Mouse (Mus musculus) adrenal gland, postnatal 4 days (tissue): ENCODE results near the gene Cdh23. TPM values are rescaled to one million over a fixed set of nuclear protein-coding genes. Genes with fewer than 3 reads are reported as not detected.
A peak's percentile ranks its signal among the peaks of the same experiment; 100 is the strongest.

Experiments
- DNase-seq, 2 experiments: peaks; one replicate each; pipeline ENCODE4 v3.0.0; 2021 to 2022; ENCODE audit warnings: low spot score in 2 of 2, mixed read lengths in 2 of 2
- total RNA-seq, 2 experiments: library from RNA; stranded (reverse); gene quantifications; 2 replicates each; pipeline ENCODE4 v1.2.3; 2021

The Cdh23 gene
- total RNA-seq, 2 experiments from 2014 or later: 1.5 to 2.2 TPM

DNA sequence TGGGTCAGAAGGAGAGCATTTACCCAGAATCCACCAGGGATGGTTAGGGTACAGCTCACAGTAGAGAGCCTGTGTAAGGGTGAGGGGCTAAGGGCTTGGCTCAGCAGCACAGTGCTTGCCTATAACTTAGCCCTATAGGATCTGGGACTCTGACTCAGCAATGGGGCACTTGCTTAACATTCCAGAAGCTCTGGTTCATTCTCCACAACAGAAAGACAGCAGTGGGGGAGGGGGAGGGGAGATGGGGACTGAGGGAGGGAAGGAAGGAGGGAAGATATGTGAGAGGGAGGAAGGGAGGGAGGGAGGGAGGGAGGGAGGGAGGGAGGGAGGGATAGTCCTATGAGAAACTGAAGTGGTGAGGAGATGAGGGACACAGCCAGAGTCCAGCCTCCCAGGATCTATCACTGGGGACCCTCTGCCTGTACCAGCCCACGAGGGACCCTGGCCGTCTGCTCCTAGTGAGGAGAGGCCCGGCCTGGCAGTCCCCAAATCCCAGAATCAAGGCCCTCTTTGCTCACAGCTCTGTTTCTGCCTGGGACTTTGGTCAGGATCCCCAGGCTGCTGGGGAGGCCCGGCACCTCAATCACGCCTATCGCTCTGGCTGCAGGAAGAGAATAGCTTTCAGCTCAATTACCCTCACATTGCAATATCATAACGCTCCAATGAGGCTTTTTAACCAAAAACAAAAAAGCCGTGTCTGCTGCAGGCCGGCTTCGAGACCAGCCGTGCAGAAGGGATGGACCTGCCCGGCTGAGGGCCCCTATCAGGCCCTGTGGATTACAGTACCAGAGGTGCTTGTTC is 117.4 kb downstream of the Cdh23 start:
- DNase-seq: no peak

DNA sequence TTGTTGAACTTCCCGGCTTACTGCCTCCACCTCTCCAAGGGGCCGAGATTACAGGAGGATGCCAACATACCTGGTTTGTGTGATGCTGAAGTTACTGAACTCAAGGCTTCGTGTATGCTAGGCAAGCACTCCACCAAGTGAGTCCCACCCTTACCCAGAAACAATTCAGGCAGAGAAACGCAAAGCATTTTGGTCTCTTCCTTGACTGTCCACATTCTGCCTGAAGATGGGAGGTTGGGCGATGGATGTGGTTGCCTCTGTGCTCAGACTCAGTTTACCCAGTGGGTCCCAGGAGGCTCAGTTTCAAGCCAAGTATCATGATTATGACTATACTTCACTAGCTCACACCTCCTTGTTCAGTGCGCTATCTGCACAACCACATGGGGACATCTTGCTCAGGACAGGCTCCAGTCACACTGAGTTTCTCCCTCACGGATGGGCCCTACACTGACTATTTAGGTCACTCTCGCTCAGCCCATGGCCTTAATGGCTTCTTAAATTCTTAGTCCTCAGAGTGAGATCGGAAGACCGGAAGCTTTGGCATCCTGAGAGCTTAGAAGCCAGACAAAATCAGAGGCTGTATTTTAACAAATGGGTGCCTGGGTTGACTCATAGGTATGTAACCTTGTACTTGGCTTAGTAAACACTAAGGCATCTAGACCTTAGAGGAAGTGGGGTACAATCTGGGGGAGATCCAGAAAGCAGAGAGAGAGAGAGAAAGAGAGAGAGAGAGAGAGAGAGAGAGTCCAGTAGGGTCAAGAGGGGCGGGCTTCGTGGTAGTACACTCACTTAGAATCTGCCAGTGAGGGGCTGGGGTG is 118.2 kb downstream of the Cdh23 start:
- DNase-seq: no peak

DNA sequence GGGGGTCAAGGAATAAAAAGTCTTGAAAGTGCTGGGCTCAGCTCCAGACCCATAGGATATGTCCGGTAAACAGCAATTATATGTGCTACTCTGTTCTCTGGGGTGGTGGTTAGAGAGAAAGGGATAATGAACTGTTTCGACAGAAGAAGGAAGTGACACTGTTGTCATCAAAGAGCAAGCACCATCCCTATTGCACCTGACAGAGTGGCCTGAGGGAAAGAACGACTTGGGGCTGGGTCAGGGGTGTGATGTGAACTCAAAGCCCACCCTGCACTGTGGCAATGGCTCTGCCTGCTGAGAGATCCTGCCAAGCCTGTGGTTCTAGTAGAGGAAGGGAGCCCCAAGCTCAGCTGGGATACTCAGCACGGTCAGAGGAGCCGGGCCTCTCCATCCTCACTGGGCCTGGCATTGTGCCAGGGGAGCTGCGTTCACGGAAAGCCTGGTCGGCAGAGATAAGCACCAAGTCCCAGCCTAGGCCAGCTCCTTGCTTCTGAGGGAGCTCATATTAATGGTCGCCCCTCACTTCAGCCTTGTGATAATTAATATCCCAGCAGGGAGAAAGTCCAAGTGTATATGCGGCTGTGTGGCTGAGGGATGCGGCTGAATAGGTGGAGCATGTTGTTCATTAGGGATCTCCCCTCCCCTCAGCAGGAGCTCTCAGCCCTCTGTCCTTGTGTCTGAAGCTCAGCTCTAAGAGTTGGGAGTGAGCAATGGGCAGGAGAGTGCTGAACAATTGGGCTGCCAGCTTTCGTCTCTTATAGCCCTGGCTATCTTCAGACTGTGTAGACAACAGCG is 119.0 kb downstream of the Cdh23 start:
- peak; percentile 33 to 52 for DNase-seq

DNA sequence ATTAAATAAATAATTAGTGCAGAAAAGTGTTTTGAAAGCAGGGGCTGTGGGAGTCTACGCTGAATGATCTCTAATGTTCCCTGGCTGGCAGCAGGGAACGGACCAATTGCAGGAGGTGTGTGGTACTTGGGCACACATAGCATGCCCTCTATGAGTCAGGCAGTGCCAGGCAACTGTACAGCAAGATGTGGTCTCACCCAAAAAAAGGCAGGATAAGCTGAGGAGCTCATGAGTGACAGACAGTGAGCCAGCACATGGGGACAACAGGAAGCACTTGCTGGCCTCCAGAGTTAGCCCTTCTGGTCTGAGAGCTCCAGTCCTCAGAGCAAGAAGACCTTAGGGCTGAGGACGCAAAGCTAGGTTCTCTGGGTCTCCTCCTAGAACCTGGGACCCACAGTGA is 121.4 kb downstream of the Cdh23 start:
- DNase-seq: no peak

DNA sequence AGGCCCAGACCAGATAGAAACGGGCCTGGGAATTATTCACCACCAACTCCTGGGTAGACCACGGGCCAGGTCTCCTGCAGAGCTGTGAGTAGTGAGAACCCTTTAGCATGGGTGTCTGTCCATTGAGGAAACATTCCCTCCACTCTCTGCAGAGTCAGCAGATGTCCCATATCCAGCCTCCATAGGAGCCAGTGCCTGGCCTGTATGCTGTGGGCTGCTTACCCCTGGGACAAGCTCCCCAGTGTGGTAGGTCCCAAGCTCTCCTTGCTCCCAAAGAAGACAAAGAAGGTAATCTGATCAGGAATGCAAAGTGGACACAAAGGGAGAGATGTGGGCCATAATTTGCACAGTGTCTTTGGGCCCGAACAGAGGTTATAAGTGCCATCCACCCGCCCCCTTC is 124.8 kb downstream of the Cdh23 start:
- DNase-seq: no peak

DNA sequence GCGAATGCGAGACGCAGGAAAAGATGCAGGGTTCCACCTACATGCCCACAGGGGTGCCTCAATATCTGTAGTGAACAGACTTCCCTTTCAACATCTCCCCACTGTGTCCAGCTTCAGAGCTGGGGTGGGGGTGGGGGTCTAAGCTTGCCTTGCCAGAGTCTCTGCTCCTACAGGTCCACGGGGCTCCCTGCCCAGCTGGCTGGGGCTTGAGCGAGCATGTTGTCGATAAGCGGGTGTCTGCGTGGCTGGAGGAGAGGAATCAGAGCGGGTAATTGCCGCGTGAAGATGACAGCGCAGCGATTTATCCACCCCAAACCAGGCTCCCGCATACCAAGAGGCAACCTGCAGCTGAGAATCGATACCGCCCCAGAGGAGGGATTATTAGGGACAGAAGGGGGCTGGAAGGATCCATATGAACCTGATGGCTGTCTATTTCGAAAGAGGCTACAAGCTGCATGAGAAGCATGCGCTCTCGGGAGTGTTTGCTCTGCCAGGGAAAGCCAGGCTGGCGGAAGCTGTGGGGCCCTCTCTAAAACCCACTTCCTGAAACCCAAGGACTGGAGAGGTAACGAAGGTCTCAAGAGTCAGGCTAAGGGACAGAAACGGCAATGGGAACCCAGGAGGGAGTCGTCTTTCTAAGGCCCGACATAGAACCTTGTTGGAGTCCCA is 129.8 kb downstream of the Cdh23 start:
- DNase-seq: no peak

DNA sequence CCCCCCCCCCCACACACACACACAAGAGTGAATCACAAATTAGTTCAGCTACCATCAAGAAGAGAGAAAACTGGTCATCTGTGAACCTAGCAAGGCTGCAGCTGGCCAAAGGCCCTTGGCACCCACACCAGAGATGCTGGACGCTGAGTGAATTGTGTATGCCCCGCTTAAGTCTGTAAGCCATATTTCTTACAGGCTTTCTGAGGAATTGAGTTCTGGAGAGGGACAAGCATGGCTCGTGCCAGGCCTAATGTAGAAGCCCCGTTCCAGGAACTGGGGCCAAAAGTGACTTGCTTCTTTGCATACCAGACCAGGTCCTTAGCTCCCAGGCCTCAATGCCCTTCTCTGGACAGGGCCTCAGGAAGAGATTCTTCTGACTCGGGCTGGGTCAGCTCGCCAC is 132.2 kb downstream of the Cdh23 start:
- no peak for DNase-seq

DNA sequence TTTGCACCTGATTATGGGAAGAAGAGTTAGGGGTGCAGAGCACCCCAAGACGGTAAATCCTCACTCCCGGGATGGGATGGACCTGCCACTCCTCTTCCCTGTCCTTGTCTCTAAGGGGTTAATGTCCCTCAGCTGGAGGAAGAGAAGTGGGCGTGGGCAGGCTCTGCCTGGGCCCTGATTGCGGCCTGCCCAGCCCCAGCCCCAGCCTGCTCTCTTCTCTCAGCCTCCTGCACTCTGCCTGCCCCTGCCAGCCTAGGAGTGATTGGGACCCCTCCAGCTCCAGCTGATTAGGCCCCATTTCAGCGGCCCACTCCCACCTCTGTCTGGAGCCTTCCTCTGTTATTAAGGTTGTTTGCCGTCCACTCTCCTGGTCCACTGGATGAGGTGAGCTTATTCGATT is 133.3 kb downstream of the Cdh23 start:
- DNase-seq: no peak

DNA sequence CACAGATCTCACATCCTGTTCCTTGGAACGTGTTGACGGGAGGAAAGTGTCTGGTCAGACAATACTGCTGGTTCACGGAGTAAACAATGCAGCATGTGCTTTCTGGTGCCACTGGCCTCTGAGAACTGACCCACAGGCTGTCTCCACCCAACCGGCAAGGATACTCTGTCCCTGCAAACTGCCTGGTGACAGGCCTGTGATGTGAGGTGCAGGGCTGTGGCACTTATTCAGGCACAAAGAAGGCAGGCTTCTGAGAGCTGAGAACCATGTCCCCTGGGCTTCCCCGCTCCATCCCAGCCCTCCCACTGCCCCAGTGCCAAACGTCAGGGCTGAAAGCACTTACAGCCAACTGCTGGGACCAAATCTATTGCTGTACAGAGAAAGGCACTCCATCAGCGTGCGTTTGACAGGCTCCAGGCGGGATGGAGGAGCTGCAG is 137.8 kb downstream of the Cdh23 start:
- no peak for DNase-seq

DNA sequence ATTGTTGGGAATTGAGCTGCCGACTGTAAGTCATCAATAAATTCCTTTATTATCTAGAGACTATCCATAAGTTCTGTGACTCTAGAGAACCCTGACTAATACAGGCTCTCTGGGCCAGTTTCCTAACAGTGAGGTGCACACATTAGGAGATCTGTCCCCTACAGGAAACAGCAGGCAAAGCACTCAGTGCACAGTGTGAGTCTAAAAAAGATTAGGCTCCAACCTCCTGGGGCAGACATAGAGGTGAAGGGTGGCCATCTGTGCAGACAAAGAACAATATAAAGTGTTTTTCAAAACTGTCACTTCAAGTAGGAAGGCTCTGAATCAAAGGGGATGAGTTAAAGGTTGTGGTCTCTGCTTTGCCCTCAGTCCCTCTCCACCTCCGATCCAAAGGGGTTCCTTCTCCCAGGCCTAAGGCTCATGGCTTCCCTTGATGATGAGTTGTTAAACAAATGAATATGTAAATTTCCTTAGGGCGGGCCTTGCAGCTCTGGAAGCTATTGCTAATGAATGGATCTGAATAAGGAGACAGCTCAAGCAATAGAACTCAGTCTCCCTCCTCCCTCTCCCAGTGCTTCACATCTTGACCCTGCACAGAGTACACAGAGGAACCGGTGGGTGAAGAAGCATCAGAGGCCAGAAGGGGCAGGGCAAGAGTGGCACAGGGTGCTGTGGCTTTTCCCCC is 143.2 kb downstream of the Cdh23 start:
- DNase-seq: no peak

DNA sequence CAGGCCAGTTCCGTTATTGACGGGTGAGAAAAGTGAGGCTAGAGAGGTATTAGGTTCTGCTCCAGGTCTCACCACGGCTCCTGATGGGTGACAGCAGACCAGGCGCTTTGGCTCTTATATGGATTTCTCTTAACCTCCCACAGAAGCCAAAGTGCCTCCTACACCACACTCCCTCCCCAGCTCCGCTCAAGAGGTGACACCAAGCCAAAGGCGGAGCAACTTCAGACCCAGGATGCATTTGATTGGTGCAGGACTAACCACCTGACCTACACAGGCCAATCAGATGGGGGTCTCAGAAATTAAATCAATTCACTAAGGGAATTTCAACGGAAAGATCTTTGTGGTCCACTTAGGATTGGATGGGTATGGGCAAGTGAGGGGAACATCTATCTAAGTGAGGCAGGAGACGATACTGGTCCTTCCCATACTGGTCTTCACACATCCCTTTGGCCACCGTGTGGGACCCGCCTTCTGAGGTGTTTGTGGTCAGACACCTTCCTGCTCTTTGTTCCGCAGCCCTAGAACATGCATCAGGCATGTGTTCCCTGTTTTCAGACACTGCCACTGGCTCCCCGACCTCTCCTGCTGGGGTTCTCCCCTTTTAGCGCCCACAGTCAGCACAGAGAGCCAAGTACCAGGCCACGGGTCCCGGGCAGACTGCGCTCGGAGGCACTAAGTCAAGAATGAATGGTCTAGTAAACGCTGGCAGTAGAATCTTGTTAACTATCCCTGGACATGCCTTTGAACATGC is 157.0 kb downstream of the Cdh23 start:
- DNase-seq: no peak

DNA sequence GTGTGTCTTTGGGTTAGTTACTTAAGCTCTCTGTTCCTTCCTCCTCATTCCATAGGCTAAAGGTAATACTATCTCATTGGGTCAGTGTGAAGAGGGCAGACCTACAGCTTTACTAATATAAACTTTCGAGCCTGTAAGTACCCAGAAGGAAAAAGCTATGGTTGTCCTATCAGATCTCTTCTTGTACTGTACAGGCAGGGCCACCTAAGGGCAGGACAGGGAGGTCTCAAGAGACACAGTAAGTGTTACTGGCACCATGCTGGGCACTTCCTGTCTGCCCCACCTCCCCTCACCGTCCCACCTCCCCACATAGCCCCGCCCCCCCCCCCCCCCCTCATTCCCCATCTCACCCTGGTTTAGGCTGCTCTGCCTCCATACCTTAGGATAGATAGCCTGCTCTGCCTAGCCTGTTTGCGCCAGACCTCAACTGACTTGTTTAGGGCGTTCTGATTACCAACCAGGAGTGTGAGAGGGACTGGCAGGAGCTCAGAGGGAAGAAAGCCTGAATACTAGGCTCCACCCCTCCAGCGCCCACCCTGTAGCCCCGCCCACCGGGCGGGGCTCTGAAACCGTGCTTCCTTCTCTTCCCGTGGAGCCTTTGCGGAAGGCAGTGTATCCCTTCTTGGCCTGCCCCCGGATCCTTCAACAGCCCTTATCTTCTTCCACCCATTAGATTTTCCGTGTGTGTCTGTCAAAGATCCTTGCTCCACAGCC is 160.0 kb downstream of the Cdh23 start:
- DNase-seq: no peak

DNA sequence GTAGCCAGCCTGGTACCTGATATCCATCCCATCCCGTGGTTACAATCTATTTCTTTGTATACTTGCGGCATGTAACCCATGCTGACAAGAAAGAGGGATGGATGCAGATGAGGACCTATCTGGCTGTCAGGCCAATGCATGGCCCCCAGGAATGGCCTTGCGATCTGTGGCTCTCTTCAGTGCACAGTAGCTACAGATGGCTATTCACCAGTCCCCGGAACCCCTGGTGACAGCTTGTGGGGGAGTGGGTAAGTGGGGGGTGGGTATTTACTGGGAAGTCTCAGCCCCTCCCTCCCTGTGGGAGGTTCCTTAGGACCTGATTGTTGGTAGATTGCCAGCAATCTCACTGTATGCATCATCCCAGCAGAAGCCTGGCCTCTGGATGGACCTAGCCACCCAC is 163.8 kb downstream of the Cdh23 start:
- no peak for DNase-seq

DNA sequence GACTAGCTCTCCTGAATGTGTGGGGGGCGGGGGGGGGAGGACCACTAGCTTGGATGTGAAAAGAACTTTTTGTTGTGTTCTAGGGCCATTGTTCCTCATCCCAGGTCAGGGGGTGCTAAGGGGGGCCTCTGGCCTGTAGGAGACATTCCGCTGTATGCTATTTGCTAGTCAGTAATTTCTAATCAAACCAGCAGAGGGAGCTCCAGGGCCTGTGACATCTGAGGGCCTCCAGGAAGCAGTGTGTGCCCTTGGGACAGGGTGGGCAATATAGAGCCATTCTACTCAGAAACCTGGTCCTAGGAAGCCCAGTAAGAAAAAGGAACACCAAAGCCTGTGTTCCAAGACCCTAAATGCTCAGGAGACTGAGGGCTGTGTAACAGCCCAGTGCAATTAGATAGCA is 164.9 kb downstream of the Cdh23 start:
- DNase-seq: peak in 1 of 2 experiments; percentile 17

DNA sequence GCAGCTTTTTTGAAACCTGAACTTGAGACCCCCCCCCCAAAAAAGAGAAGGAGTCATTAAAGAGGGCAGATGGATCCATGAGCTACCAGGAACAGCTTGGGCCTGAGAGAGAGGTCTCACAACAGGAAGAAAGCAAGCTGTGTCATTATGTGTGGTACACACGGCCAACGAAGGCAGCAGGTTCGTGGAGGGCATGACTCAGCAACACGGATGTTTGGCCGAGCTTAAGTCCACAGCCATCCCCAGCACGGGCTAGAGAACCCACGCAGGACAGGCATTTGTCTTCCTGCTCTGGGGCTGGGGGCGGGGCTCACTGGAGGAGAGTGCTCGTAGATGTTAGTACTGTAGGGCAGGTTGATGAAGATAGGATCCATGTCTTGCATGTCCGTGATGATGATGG is 165.7 kb downstream of the Cdh23 start:
- DNase-seq: no peak

DNA sequence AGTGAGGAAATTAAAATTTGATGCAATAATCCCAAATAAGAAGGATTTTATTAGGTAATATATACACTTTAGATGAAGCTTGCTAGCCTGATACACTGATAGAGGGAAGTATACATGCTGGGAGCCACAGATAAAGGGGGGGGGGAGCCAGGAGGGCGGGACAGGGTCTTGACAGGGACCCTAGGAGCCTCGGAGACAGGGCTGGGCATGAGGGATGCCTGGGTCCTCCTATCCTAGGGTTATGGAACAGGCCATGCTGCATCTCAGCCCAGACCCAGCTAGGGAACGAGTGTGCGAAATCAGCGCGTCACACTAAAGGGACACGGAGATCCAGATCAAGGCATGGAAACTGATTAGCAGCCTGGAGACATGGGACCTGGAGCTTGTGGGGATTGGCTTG is 168.3 kb downstream of the Cdh23 start:
- DNase-seq: no peak

DNA sequence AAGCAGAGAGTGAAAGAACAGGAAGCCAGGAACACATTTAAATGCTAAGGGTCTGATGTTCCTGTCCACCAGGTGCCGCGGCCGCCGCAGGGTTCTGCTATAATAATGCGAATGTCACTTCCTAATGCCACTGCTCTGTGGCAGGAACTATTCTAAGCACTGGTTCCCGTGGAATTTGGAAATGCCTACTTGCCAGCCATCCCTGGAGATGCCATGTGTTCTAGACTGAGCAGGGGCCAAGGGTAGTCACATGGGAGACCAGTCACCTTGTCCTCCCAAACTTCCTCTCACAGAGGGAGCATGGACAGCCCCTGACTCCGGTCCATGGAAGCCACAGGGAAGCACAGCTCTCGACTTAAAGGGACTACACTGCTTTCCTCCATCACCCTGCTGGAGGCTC is 171.2 kb downstream of the Cdh23 start:
- no peak for DNase-seq

DNA sequence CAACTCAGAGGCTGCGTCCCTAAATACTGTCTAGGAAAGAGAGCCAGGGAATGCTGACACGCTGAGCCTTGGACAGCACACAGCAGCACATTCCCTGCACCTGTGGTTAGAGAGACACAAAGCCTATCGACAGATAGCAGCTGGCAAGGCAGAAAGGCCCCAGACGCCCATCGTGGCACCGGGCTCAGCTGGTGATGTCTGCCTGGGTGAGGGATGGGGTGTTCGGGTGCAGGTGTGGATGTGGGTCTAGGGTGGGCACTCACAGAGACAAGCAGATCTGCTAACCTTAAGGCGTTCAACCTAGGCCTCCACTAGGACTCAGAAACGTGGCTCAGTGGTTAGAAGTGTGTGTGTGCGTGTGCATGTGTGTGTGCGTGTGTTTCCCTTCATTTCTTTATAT is 180.0 kb downstream of the Cdh23 start:
- DNase-seq: no peak

DNA sequence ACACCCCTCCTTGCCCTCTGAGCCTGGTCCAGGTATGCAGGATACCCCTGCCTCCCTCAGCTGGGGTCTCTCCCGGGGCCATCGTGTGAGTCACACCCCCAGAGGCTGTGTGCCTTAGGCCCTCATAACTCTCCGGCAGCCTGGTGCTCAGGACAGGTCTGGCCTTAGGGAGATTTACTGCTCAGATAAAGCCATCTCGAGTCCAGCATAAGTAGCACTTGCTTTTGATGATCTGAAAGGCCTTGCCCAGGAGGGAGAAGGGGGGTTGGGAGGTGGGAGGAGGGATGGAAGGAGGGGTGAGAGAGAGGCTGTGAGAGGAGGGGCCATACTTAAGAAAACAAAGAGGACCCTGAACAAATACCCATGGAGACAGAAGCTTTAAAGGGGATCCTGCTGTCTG is 197.8 kb downstream of the Cdh23 start:
- DNase-seq: no peak
